Mouse (Mus musculus): ENCODE measurements around the gene Magea5.
A peak's percentile ranks its signal among the peaks of the same experiment; 100 is the strongest.
"Not testable (repeated sequence)": the region's sequence is repeated elsewhere in the genome, so short reads cannot be mapped to it uniquely, and the experiment has no call there.

The Magea5 gene

GRCm38 (mm10) chrX:155063045-155063444 lies at the start of gene Magea5:
Gene Magea5, minus strand, starts transcription at chrX:155063145.
- not testable (repeated sequence) for H3K9me3 ChIP-seq (ENCODE audit: low read length); H3K4me1 ChIP-seq (replicated peaks; ENCODE audit: low read depth, low read length); H3K27me3 ChIP-seq (ENCODE audit: insufficient read depth, low read length); H3K36me3 ChIP-seq (ENCODE audit: insufficient read depth, low read length); H3K4me3 ChIP-seq (replicated peaks; ENCODE audit: low read length)

- Histone ChIP-seq H3K9me3 (ENCODE audit: low read length) (no peaks in the 10 kb centered on the region), H3K36me3 (ENCODE audit: insufficient read depth, low read length) (no peaks in the 10 kb centered on the region), H3K27me3 (ENCODE audit: insufficient read depth, low read length) (no peaks in the 10 kb centered on the region), H3K4me3 (replicated peaks; ENCODE audit: low read length) (no peak overlapping the region), H3K4me1 (replicated peaks; ENCODE audit: low read depth, low read length) (no peaks in the 10 kb centered on the region)
- 0 out of 2 replicates have a peak, but pooled peaks have one; percentile 10 for TF ChIP-seq CTCF (conservative IDR thresholded peaks at IDR 0.05; ENCODE audit: low read length)
- no peak for TF ChIP-seq NANOG (IDR thresholded peaks at IDR 0.05; ENCODE audit: borderline replicate concordance, low read length)
These were observed 35.1 kb upstream of the Magea5 start for GRCm38 (mm10) chrX:155098024-155098423.

DNA sequence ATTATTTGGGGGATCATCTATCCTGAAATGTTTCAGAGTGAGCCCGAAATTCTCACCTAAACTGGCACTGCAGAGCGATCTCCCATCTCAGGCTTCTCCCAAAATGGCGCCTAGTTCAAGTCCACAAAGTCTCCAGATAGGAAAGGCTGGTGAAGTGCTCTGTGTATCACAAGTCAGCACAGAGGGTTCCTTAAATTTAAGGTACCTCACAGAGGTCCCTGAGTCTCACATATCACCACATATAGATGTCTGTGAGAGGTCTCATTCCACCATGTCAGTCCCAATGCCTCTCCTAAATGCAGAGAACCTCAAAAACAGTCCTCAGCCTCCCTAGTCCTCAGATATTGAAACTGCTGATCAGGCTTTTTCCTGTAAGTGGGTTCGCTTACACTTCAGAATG lies 30.6 kb upstream of the Magea5 start, which contains the start of gene Magea2:
TSS of gene Magea2 (minus strand) at position 101 of the 400 bp plus-strand sequence.
- H3K36me3 ChIP-seq (ENCODE audit: insufficient read depth, low read length); H3K9me3 ChIP-seq (ENCODE audit: low read length); H3K27me3 ChIP-seq (ENCODE audit: insufficient read depth, low read length); H3K4me3 ChIP-seq (replicated peaks; ENCODE audit: low read length); H3K4me1 ChIP-seq (replicated peaks; ENCODE audit: low read depth, low read length): not testable (repeated sequence)

GRCm38 (mm10) chrX:155089693-155090092 lies 26.7 kb upstream of the Magea5 start, which contains the start of gene Magea1:
Gene Magea1, minus strand, starts transcription at chrX:155089793.
- H3K4me3 ChIP-seq (replicated peaks; ENCODE audit: low read length); H3K4me1 ChIP-seq (replicated peaks; ENCODE audit: low read depth, low read length); H3K27me3 ChIP-seq (ENCODE audit: insufficient read depth, low read length); H3K36me3 ChIP-seq (ENCODE audit: insufficient read depth, low read length); H3K9me3 ChIP-seq (ENCODE audit: low read length): not testable (repeated sequence)
